Comparison of ENCODE assay signal across 26 mouse cellular contexts in the genomic region with DNA sequence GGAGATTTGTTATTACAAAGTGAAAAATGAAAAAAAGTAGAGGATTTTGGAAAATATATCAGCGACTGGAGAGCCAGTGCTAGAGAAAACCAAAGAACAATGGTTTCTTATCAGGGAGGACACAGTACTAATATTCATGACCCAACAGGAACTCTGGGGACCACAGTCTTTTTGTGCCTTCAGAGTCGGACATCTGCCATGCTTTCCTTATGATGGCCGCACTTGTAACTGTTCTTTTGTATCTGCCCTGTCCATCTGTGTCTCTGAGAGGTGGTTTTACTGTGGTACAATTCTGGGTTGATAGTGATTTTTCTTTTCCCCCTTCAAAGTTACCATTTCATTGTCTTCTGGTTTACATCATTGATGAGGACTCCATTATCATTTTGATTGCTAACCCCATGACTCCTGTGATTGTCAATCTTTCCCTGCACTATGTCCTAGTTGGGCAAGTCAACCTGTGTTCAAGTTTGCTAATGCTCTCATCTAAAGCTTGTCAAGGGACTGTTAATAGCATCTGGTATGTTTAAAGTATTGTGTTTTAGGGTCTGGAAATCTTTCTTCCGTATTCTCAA. TPM values are rescaled to one million over a fixed set of nuclear protein-coding genes. Genes with fewer than 3 reads are reported as not detected.
DNase-seq lines count a peak whose midpoint lies in the region; ATAC-seq lines count a peak whose summit lies in the region.
"Had no signal": no experiment of that assay in that cellular context is flagged by ENCODE, and none has a peak within 500 bp of the region (broad histone marks: within the 10 kb centered on the region; RNA-seq: fewer than 3 reads in every experiment).

No protein-coding gene starts in this region.

- no peaks in the 10 kb centered on the region for H3K36me3 ChIP-seq in midbrain, embryonic 11.5 days (ENCODE audit: control insufficient read depth, insufficient read depth, low read length)
- H3K36me3 ChIP-seq in midbrain, embryonic 14.5 days (ENCODE audit: control insufficient read depth, insufficient read depth, low read length), result no peaks in the 10 kb centered on the region
- H3K36me3 ChIP-seq: embryonic facial prominence, embryonic 13.5 days; embryonic facial prominence, embryonic 15.5 days; forebrain, embryonic 10.5 days; forebrain, embryonic 12.5 days; G1E had no signal

- no peak overlapping the region for H3K4me2 ChIP-seq in midbrain, embryonic 11.5 days
- no peak overlapping the region for H3K4me2 ChIP-seq in midbrain, embryonic 14.5 days (ENCODE audit: low read length)
- H3K4me2 ChIP-seq: embryonic facial prominence, embryonic 13.5 days; embryonic facial prominence, embryonic 15.5 days; forebrain, embryonic 12.5 days had no signal

- H3K27me3 ChIP-seq in midbrain, embryonic 11.5 days (ENCODE audit: control insufficient read depth, insufficient read depth, low read length), result no peaks in the 10 kb centered on the region
- no peaks in the 10 kb centered on the region for H3K27me3 ChIP-seq in midbrain, embryonic 14.5 days (ENCODE audit: control insufficient read depth, insufficient read depth, low read length)

- no peak overlapping the region for H3K9ac ChIP-seq in midbrain, embryonic 11.5 days (ENCODE audit: low read length)
- H3K9ac ChIP-seq in midbrain, embryonic 14.5 days (replicated peaks; ENCODE audit: low read length), result no peak overlapping the region
- H3K9ac ChIP-seq: embryonic facial prominence, embryonic 13.5 days; embryonic facial prominence, embryonic 15.5 days; forebrain, embryonic 12.5 days had no signal

- no peaks in the 10 kb centered on the region for H3K9me3 ChIP-seq in midbrain, embryonic 11.5 days (ENCODE audit: control insufficient read depth, low read length)
- no peaks in the 10 kb centered on the region for H3K9me3 ChIP-seq in midbrain, embryonic 14.5 days (ENCODE audit: control insufficient read depth, low read length)
- H3K9me3 ChIP-seq: embryonic facial prominence, embryonic 13.5 days; embryonic facial prominence, embryonic 15.5 days; forebrain, embryonic 10.5 days; forebrain, embryonic 12.5 days; G1E had no signal

- intact Hi-C loops in left cerebral cortex, postnatal 4 days (cut with DNase I), result no loop called here

- H3K4me3 ChIP-seq in midbrain, embryonic 11.5 days (ENCODE audit: low read depth, low read length), result no peak overlapping the region
- H3K4me3 ChIP-seq in midbrain, embryonic 14.5 days (replicated peaks; ENCODE audit: low read depth, low read length), result no peak overlapping the region
- H3K4me3 ChIP-seq: embryonic facial prominence, embryonic 13.5 days; embryonic facial prominence, embryonic 15.5 days; erythroblast, embryonic 14.5 days; forebrain, embryonic 10.5 days; forebrain, embryonic 12.5 days had no signal

- H3K27ac ChIP-seq in midbrain, embryonic 11.5 days (ENCODE audit: low read depth, low read length), result no peak overlapping the region
- no peak overlapping the region for H3K27ac ChIP-seq in midbrain, embryonic 14.5 days (replicated peaks; ENCODE audit: low read depth, low read length)
- H3K27ac ChIP-seq: embryonic facial prominence, embryonic 13.5 days; embryonic facial prominence, embryonic 15.5 days; forebrain, embryonic 10.5 days; forebrain, embryonic 12.5 days had no signal

- peak; percentile 75 for DNase-seq in midbrain, embryonic 11.5 days (ENCODE audit: low spot score, missing footprints)
- no peak for DNase-seq in midbrain, embryonic 14.5 days
- DNase-seq in R1 (ENCODE audit: low read depth, low spot score), result peak; percentile 26
- DNase-seq in thymus, postnatal 4 days, result no peak
- no peak for DNase-seq in right cerebral cortex, postnatal 4 days
- DNase-seq in left cerebral cortex, postnatal 4 days, result no peak
- DNase-seq: adrenal gland, adult 8-10 months; adrenal gland, postnatal 14 days; adrenal gland, postnatal 36 days; cerebellum, adult 11-12 months; cerebellum, adult 2 months; cerebellum, adult 9-10 months; cerebellum, postnatal 10 days; cerebellum, postnatal 25 days; embryo, embryonic 11 days had no signal

- ATAC-seq in midbrain, embryonic 11.5 days (ENCODE audit: low FRiP score), result no peak
- no peak for ATAC-seq in midbrain, embryonic 14.5 days (ENCODE audit: low FRiP score, low TSS enrichment)
- ATAC-seq in common myeloid progenitor, adult 5-6 weeks (replicated peaks; ENCODE audit: low read depth, poor library complexity, severe bottlenecking), result peak; percentile 85
- ATAC-seq: activated CD4-positive, CD25-positive, alpha-beta regulatory T cell, adult 4 months; forebrain, embryonic 14.5 days; forebrain, embryonic 16.5 days; Patski had no signal

- 48% methylated on average over 4 of the region's 4 CpGs for WGBS in midbrain, embryonic 11.5 days
- 49% methylated on average over 4 of the region's 4 CpGs for WGBS in midbrain, embryonic 14.5 days

- H3K4me1 ChIP-seq in midbrain, embryonic 11.5 days (ENCODE audit: control insufficient read depth, insufficient read depth, low read length), result no peaks in the 10 kb centered on the region
- no peaks in the 10 kb centered on the region for H3K4me1 ChIP-seq in midbrain, embryonic 14.5 days (ENCODE audit: control insufficient read depth, insufficient read depth, low read length)
- H3K4me1 ChIP-seq: embryonic facial prominence, embryonic 13.5 days; embryonic facial prominence, embryonic 15.5 days; forebrain, embryonic 10.5 days had no signal

RNA-seq across cellular contexts. Expression of gene Sfmbt2, which starts 35.2 kb away (rescaled TPM):
- 1.8 and 1.9 TPM in 2 replicates for polyA plus RNA-seq in midbrain, embryonic 11.5 days (2014; fragmentation: Nextera tagmentation; extraction: Ambion mirVana)
- polyA plus RNA-seq in midbrain, embryonic 14.5 days (2014; fragmentation: Nextera tagmentation; extraction: Ambion mirVana), result 4.2 TPM in 2 replicates
- 0.78 and 2.4 TPM in 2 replicates for total RNA-seq in common myeloid progenitor, adult 5-6 weeks (2017)
- 1 to 10 TPM; 5.2 to 5.4 TPM for total RNA-seq in left cerebral cortex, postnatal 4 days (2021)
- polyA plus RNA-seq: erythroblast, embryonic 14.5 days had no signal

Comparison
In these comparisons a context has a peak if more than half of its experiments do, and no peak if none do; other contexts are left out.
1. DNase-seq: peak in midbrain, embryonic 11.5 days (single experiment) and R1 (single experiment); none in midbrain, embryonic 14.5 days (single experiment), thymus, postnatal 4 days (single experiment), right cerebral cortex, postnatal 4 days (single experiment) and left cerebral cortex, postnatal 4 days (single experiment).